Mouse (Mus musculus) induced T-regulatory cell, adult 2 months (primary cell): ENCODE measurements at regions not wholly inside any gene's neighbourhood (a gene's known extent, or its start where the extent isn't known, plus 50 kb on each side); places are given as distances from the start of the nearest gene placed in this dataset.

ENCODE experiments used
- DNase-seq: peaks from one replicate; pipeline ENCODE4 v3.0.0-alpha.2; 2012; ENCODE audit warnings: low read depth

GRCm38 (mm10) chr7:133232889-133233441, 108.8 kb upstream of the Ctbp2 start:
- DNase-seq = no peak

GRCm38 (mm10) chr7:133230806-133231205, 106.7 kb upstream of the Ctbp2 start:
- no peak for DNase-seq

GRCm38 (mm10) chr7:133223948-133224652, 99.9 kb upstream of the Ctbp2 start:
- no peak for DNase-seq

- DNase-seq = no peak
Measured at GRCm38 (mm10) chr7:133212328-133212727, 88.2 kb upstream of the Ctbp2 start.

- DNase-seq = no peak
Measured at GRCm38 (mm10) chr7:133205704-133206103, 81.5 kb upstream of the Ctbp2 start.

- DNase-seq = no peak
Measured at GRCm38 (mm10) chr7:133204485-133204884, 80.3 kb upstream of the Ctbp2 start.

GRCm38 (mm10) chr7:133203933-133204332, 79.8 kb upstream of the Ctbp2 start:
- no peak for DNase-seq

GRCm38 (mm10) chr7:133202092-133202880, 78.1 kb upstream of the Ctbp2 start:
- DNase-seq = no peak

GRCm38 (mm10) chr7:133199046-133199445, 74.9 kb upstream of the Ctbp2 start:
- no peak for DNase-seq

- DNase-seq = no peak
Measured at GRCm38 (mm10) chr7:133189880-133190462, 65.8 kb upstream of the Ctbp2 start.

GRCm38 (mm10) chr7:133185931-133186601, 61.9 kb upstream of the Ctbp2 start:
- peak; percentile 3 for DNase-seq

- DNase-seq = no peak
Measured at GRCm38 (mm10) chr7:133184905-133185594, 60.9 kb upstream of the Ctbp2 start.

GRCm38 (mm10) chr7:133181388-133181787, 57.2 kb upstream of the Ctbp2 start:
- no peak for DNase-seq

- DNase-seq = no peak
Measured at GRCm38 (mm10) chr7:133177179-133177575, 53.0 kb upstream of the Ctbp2 start.

GRCm38 (mm10) chr7:133176256-133177178, 52.4 kb upstream of the Ctbp2 start:
- no peak for DNase-seq
